Mouse (Mus musculus) small intestine, adult 2 months (tissue): ENCODE results near the gene Syt3. TPM values are rescaled to one million over a fixed set of nuclear protein-coding genes. Genes with fewer than 3 reads are reported as not detected.

Experiments
- H3K27ac ChIP-seq: fragments of 200-500 bp; 2 replicates; pipeline ENCODE4 v1.5.1; 2012; ENCODE audit warnings: low read depth, low read length, control low read depth, inconsistent platforms; ENCODE audit not compliant: insufficient read depth
- H3K27me3 ChIP-seq: fragments of 200-500 bp; 2 replicates; pipeline ENCODE4 v1.6.1; 2012; ENCODE audit warnings: mild to moderate bottlenecking, moderate library complexity, low read length, inconsistent platforms; ENCODE audit not compliant: control insufficient read depth, insufficient read depth
- H3K36me3 ChIP-seq: fragments of 200-500 bp; 2 replicates; pipeline ENCODE4 v1.6.1; 2012; ENCODE audit warnings: mild to moderate bottlenecking, low read length, control low read depth, inconsistent platforms; ENCODE audit not compliant: control insufficient read depth, insufficient read depth
- H3K4me1 ChIP-seq: fragments of 200-500 bp; 2 replicates; pipeline ENCODE4 v1.6.1; 2012; ENCODE audit warnings: low read length, inconsistent platforms, mixed read lengths; ENCODE audit not compliant: control insufficient read depth, insufficient read depth, insufficient read length
- H3K4me3 ChIP-seq: fragments of 200-500 bp; 2 replicates; pipeline ENCODE4 v1.5.1; 2012; ENCODE audit warnings: low read depth, mild to moderate bottlenecking, control low read depth, inconsistent platforms, low read length, moderate library complexity
- CTCF ChIP-seq: fragments of 200-500 bp; IDR thresholded peaks from 2 replicates; pipeline ENCODE4 v1.5.1; 2012; ENCODE audit warnings: low read depth, mild to moderate bottlenecking, control low read depth, inconsistent platforms, low read length, moderate library complexity, mixed read lengths; ENCODE audit not compliant: insufficient replicate concordance, insufficient read length; ENCODE audit errors: extremely low read depth
- POLR2A ChIP-seq: fragments of 200-500 bp; IDR thresholded peaks from 2 replicates; pipeline ENCODE4 v1.6.1; 2012; ENCODE audit warnings: low read depth, mild to moderate bottlenecking, control low read depth, inconsistent platforms, low read length, moderate library complexity
- WGBS: fragments of 180-500 bp; shearing (Covaris S2); methylation state at CpG from one replicate; pipeline ENCODE4 v1.1.7; 2018; 5-methylcytosine and 5-hydroxymethylcytosine counted together
- polyA plus RNA-seq: library from polyadenylated mRNA; depleted of rRNA; stranded (reverse); fragments of >200 nt; gene quantifications from 2 replicates; pipeline ENCODE4 v1.2.3, GENCODE M21; 2012

Gene Syt3
- polyA plus RNA-seq, 1 experiment, result 1.1 TPM

DNA sequence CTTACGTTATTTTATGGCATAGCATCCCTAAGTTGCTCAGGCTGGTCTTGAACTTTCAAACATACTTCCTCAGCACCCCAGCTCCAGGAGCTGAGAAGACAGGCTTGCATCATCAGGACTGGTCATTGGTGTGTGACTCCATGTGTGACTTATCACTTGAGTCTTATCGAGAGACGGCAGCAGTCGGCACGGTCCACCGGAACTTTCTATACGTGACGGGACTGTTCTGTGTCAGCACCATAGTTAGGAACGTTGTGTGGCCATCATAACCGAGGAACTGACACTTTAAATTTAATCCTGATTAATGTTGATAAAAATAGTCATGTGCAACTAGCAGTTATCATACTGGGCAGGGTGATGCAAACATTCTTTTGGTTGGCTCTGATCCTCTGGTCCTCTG, 42.8 kb upstream of the Syt3 start:
- Histone ChIP-seq H3K27me3 (peaks cover 8% of the 10 kb centered on the region; the same call in 1 of the 2 replicates), H3K27ac (no peak overlapping the region), H3K4me3 (no peak overlapping the region), H3K4me1 (no peaks in the 10 kb centered on the region), H3K36me3 (no peaks in the 10 kb centered on the region)
- WGBS, result 81% methylated on average over 10 of the region's 10 CpGs
- TF ChIP-seq POLR2A, result no peak
- TF ChIP-seq CTCF, result no peak

DNA sequence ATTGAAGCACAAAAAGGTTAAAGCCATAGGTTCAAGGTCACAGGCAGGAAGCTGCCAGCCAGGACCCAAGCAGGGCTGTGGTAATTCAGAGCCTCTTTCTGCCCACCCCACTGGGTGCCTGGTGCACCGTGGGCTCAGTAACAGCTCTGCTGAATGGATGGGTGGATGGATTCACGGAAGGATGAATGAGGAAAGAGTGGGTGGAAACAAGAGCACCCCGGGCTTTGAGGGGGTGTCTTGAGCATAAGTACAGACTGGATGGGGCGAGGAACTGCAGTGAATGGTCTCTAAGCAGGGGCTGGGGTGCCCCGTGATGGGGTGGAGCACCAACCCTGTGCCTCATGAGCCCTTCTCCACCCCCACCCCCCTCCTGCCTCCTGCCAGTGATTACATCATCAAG, 42.2 kb upstream of the Syt3 start:
- H3K4me1 ChIP-seq, result no peaks in the 10 kb centered on the region
- peaks cover 4% of the 10 kb centered on the region; the same call in 1 of the 2 replicates for H3K27me3 ChIP-seq
- H3K36me3 ChIP-seq, result no peaks in the 10 kb centered on the region
- H3K27ac ChIP-seq, result no peak overlapping the region
- TF ChIP-seq CTCF (no peak), POLR2A (no peak)
- WGBS, result 62% methylated on average over 5 of the region's 5 CpGs
- H3K4me3 ChIP-seq, result no peak overlapping the region

DNA sequence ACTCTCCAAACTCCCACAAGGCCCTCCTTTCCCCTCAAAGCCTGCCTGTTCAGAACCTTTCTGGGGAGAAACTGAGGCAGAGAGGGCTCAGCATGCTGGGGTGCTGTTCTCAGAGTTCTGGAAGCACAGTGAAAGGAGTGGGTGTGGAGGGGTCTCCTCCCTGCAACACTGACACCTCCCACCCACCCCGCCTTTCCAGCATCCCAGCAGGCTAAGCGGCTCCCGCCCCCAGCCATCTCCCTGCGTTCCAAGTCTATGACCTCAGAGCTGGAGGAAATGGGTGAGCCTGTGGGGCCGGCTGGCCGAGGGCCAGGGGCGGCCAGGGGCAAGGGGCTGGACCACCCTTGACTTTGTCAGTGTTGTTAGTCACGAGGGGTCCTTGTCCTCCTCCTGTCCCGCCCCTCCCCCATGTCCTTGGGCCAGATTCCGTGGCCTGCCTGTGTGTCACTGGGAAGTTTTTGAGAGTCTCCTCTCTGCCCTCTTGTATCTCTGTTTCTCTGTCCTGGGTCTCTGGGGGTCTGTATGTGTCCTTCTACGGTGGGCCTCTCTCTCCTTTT, 40.4 kb upstream of the Syt3 start:
- no peak overlapping the region for H3K27ac ChIP-seq
- H3K27me3 ChIP-seq, result no peaks in the 10 kb centered on the region
- H3K36me3 ChIP-seq, result no peaks in the 10 kb centered on the region
- TF ChIP-seq POLR2A (no peak), CTCF (no peak)
- 20% methylated on average over 11 of the region's 11 CpGs for WGBS
- H3K4me3 ChIP-seq, result no peak overlapping the region
- no peaks in the 10 kb centered on the region for H3K4me1 ChIP-seq

DNA sequence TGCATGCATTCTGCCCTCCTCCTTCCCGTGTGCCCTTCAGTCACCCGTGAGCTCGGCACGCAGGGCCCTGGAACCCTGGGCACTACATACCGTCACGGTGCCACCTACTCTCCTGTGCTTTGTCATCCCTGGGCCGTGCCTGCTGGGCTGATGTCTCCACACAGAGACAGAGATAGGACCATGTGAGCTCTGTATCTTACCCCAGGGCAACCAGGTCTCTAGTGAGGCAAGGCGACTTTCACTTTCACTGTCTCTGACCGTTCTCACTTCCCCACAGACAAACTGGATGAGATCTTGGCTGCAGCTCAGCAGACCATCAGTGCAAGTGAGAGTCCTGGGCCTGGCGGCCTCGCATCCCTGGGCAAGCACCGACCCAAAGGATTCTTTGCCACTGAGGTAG, 39.3 kb upstream of the Syt3 start:
- H3K4me3 ChIP-seq, result peak overlapping the region; percentile 45
- no peak overlapping the region for H3K27ac ChIP-seq
- WGBS, result 48% methylated on average over 12 of the region's 12 CpGs
- no peaks in the 10 kb centered on the region for H3K36me3 ChIP-seq
- H3K27me3 ChIP-seq, result no peaks in the 10 kb centered on the region
- H3K4me1 ChIP-seq, result no peaks in the 10 kb centered on the region
- TF ChIP-seq CTCF, result no peak

DNA sequence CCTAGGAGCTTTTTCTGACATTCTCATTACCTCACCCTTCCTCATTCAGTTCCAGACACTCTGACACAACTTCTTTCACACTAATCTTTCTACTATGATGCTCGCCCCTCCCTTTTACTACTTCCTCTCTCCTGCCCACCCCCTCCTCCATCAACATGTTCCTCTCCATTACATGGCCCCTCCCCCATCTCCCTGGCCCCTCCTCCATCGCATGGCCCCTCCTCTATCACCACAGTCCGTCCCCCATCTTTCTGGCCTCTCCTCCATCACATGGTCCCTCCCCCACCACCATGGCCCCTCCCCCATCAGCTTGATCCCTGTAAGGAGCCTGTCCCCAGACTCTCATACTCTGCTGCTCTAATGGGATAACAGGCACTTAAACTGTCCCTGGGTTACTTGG, 34.9 kb upstream of the Syt3 start:
- 26% methylated on average over 3 of the region's 3 CpGs for WGBS
- H3K27ac ChIP-seq, result no peak overlapping the region

DNA sequence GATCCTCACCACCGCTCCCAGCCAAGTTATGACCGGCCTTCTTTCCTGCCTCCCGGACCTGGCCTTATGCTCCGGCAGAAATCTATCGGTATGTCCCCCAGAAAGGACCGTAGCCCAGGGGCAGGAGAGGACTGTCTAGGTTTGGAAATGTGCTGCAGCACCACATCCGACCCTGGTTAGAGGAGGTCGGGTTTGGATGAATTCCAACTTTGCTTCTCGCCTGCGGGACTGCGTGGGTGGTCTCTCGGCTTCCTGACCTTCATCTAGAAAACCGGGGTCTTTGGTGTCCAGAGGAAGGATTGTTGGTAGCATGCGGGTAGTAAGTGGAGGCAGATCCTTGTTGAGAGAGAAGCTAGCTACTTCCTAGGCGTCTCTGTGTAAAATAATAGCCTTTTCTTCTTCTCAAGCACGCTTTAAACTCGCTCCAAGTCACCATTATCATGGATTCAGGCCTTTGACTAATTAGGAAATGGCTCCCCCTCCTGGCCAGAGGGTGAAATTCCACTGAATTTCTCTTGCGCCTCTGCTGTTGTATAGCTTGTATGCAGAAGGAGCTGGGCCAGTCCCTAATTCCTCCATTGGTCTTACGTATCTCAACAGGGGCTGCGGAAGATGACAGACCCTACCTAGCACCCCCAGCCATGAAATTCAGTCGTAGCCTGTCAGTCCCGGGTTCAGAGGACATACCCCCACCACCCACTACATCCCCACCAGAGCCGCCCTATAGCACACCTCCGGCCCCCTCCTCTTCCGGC, 32.8 kb upstream of the Syt3 start:
- Histone ChIP-seq H3K36me3 (no peaks in the 10 kb centered on the region), H3K4me3 (no peak overlapping the region), H3K27me3 (peaks cover 44% of the 10 kb centered on the region), H3K27ac (no peak overlapping the region), H3K4me1 (peaks cover 3% of the 10 kb centered on the region; the same call in 1 of the 2 replicates)
- 6% methylated on average over 25 of the region's 25 CpGs for WGBS
- TF ChIP-seq POLR2A (no peak), CTCF (peak; percentile 50; the same call in 1 of the 2 replicates)

More for the DNA sequence above, 34.9 kb upstream of the Syt3 start:
- no peak overlapping the region for H3K4me3 ChIP-seq
- no peak for TF ChIP-seq POLR2A
- no peak for TF ChIP-seq CTCF
- H3K36me3 ChIP-seq, result no peaks in the 10 kb centered on the region
- H3K4me1 ChIP-seq, result peaks cover 3% of the 10 kb centered on the region; the same call in 1 of the 2 replicates
- peaks cover 35% of the 10 kb centered on the region for H3K27me3 ChIP-seq
